Mouse (Mus musculus): ENCODE data around the gene Adamts17.

GRCm38 (mm10) chr7:66810436-66810835 lies 29.1 kb upstream of the Adamts17 start:
- TF ChIP-seq CTCF (IDR thresholded peaks at IDR 0.05) (no peak), POLR2A (IDR thresholded peaks at IDR 0.05; ENCODE audit: insufficient read depth, low read depth, low read length) (no peak)
